Mouse (Mus musculus) forebrain, postnatal 0 days (tissue): Measurements from ENCODE around the gene Gm49336. TPM values are rescaled to one million over a fixed set of nuclear protein-coding genes. Genes with fewer than 3 reads are reported as not detected.

ENCODE experiments used
- ATAC-seq: fragments of 200-750 bp; cut with Nextera tagmentation; 2 replicates; pipeline ENCODE4 v1.8.0; 2017; ENCODE audit warnings: mild to moderate bottlenecking, moderate library complexity
- DNase-seq: peaks from one replicate; pipeline ENCODE4 v3.0.0-alpha.2; 2015
- H3K27ac ChIP-seq: fragments of 300-500 bp; sonication (generic); 2 replicates; pipeline ENCODE4 v1.5.1; 2014; ENCODE audit warnings: low read depth, mild to moderate bottlenecking, antibody characterized with exemption, low read length, moderate library complexity, mixed read lengths
- H3K27me3 ChIP-seq: fragments of 300-500 bp; sonication (generic); 2 replicates; pipeline ENCODE4 v1.6.1; 2014; ENCODE audit warnings: mild to moderate bottlenecking, low read length, mixed read lengths; ENCODE audit not compliant: insufficient read depth
- H3K36me3 ChIP-seq: fragments of 300-500 bp; sonication (generic); 2 replicates; pipeline ENCODE4 v1.6.1; 2014; ENCODE audit warnings: mild to moderate bottlenecking, moderate library complexity; ENCODE audit not compliant: insufficient read depth
- H3K4me1 ChIP-seq: fragments of 300-500 bp; sonication (generic); 2 replicates; pipeline ENCODE4 v1.6.1; 2014; ENCODE audit warnings: antibody characterized with exemption; ENCODE audit not compliant: insufficient read depth
- H3K4me2 ChIP-seq: fragments of 300-500 bp; sonication (generic); 2 replicates; pipeline ENCODE4 v1.6.1; 2014; ENCODE audit warnings: low read depth, mild to moderate bottlenecking, moderate library complexity
- H3K4me3 ChIP-seq: fragments of 300-500 bp; sonication (generic); 2 replicates; pipeline ENCODE4 v1.5.1; 2014; ENCODE audit warnings: low read depth, low read length, mixed read lengths
- H3K9ac ChIP-seq: fragments of 300-500 bp; sonication (generic); 2 replicates; pipeline ENCODE4 v1.6.1; 2014; ENCODE audit warnings: mild to moderate bottlenecking
- H3K9me3 ChIP-seq: fragments of 300-500 bp; sonication (generic); 2 replicates; pipeline ENCODE4 v1.6.1; 2016; ENCODE audit warnings: low read length
- CTCF ChIP-seq: sonication (generic); IDR thresholded peaks from 2 replicates; pipeline ENCODE4 v1.5.1; 2016; ENCODE audit warnings: antibody characterized with exemption, control low read depth, low read depth
- WGBS: fragments of 180-500 bp; shearing (Covaris S2); extraction: QIAGEN DNeasy Blood & Tissue Kit; methylation state at CpG from one replicate; pipeline ENCODE4 v1.1.7; 2014; 5-methylcytosine and 5-hydroxymethylcytosine counted together
- polyA plus RNA-seq: library from polyadenylated mRNA; unstranded; fragments of >200 nt; fragmentation: Nextera tagmentation; extraction: Ambion mirVana; gene quantifications from 2 replicates; pipeline ENCODE4 v1.2.1, GENCODE M21; 2015
- total RNA-seq: library from RNA; depleted of rRNA; stranded (reverse); fragments of >200 nt; gene quantifications from 2 replicates; pipeline ENCODE4 v1.2.3, GENCODE M21; 2014

Gm49336 gene
- total and polyA plus RNA-seq, 2 experiments from 2014 or later, result 35.7 to 138 TPM

- H3K4me2 ChIP-seq, result no peak overlapping the region
- H3K27ac ChIP-seq, result no peak overlapping the region
- H3K9me3 ChIP-seq, result no peaks in the 10 kb centered on the region
- H3K4me3 ChIP-seq, result no peak overlapping the region
- H3K27me3 ChIP-seq, result no peaks in the 10 kb centered on the region
- no peak for ATAC-seq
- TF ChIP-seq CTCF, result no peak
- 83% methylated on average over 3 of the region's 3 CpGs for WGBS
- no peak overlapping the region for H3K9ac ChIP-seq
- no peaks in the 10 kb centered on the region for H3K4me1 ChIP-seq
- H3K36me3 ChIP-seq, result peaks cover 29% of the 10 kb centered on the region
- DNase-seq, result no peak
Observed at GRCm38 (mm10) chr14:60238551-60238950, 12.8 kb downstream of the Gm49336 start.

- peak; percentile 81 for ATAC-seq
- Histone ChIP-seq H3K9ac (no peak overlapping the region), H3K4me2 (no peak overlapping the region), H3K27me3 (no peaks in the 10 kb centered on the region), H3K27ac (no peak overlapping the region), H3K4me3 (no peak overlapping the region), H3K9me3 (no peaks in the 10 kb centered on the region), H3K4me1 (no peaks in the 10 kb centered on the region), H3K36me3 (peaks cover 13% of the 10 kb centered on the region)
- DNase-seq, result peak; percentile 82
- no peak for TF ChIP-seq CTCF
- WGBS, result 61% methylated on average over 10 of the region's 10 CpGs
Observed at GRCm38 (mm10) chr14:60219886-60220285, 31.4 kb downstream of the Gm49336 start.

- H3K9me3 ChIP-seq, result no peaks in the 10 kb centered on the region
- H3K27ac ChIP-seq, result no peak overlapping the region
- WGBS, result 96% methylated on average over 4 of the region's 4 CpGs
- no peak overlapping the region for H3K4me3 ChIP-seq
- no peaks in the 10 kb centered on the region for H3K27me3 ChIP-seq
- H3K9ac ChIP-seq, result no peak overlapping the region
- H3K36me3 ChIP-seq, result peaks cover 13% of the 10 kb centered on the region
- DNase-seq, result no peak
- H3K4me1 ChIP-seq, result no peaks in the 10 kb centered on the region
- ATAC-seq, result no peak
- H3K4me2 ChIP-seq, result no peak overlapping the region
- TF ChIP-seq CTCF, result no peak
Observed at GRCm38 (mm10) chr14:60217616-60218015, 33.7 kb downstream of the Gm49336 start.

- WGBS, result 98% methylated on average over 1 of the region's 1 CpGs
- no peak overlapping the region for H3K4me3 ChIP-seq
- no peaks in the 10 kb centered on the region for H3K4me1 ChIP-seq
- H3K4me2 ChIP-seq, result no peak overlapping the region
- DNase-seq, result no peak
- H3K9ac ChIP-seq, result no peak overlapping the region
- peaks cover 13% of the 10 kb centered on the region for H3K36me3 ChIP-seq
- ATAC-seq, result no peak
- H3K27me3 ChIP-seq, result no peaks in the 10 kb centered on the region
- no peaks in the 10 kb centered on the region for H3K9me3 ChIP-seq
- H3K27ac ChIP-seq, result no peak overlapping the region
- TF ChIP-seq CTCF, result no peak
Observed at GRCm38 (mm10) chr14:60216125-60216524, 35.2 kb downstream of the Gm49336 start.

GRCm38 (mm10) chr14:60215000-60215399, 36.3 kb downstream of the Gm49336 start:
- no peaks in the 10 kb centered on the region for H3K4me1 ChIP-seq
- TF ChIP-seq CTCF, result no peak
- no peak for ATAC-seq
- 94% methylated on average over 3 of the region's 3 CpGs for WGBS
- no peaks in the 10 kb centered on the region for H3K9me3 ChIP-seq
- no peaks in the 10 kb centered on the region for H3K27me3 ChIP-seq
- H3K36me3 ChIP-seq, result peaks cover 13% of the 10 kb centered on the region
- H3K9ac ChIP-seq, result no peak overlapping the region
- H3K4me2 ChIP-seq, result no peak overlapping the region
- DNase-seq, result no peak
- no peak overlapping the region for H3K4me3 ChIP-seq
- no peak overlapping the region for H3K27ac ChIP-seq

GRCm38 (mm10) chr14:60214040-60214439, 37.3 kb downstream of the Gm49336 start:
- DNase-seq (no peak), ATAC-seq (no peak)
- WGBS, result 71% methylated on average over 1 of the region's 1 CpGs
- H3K4me3 ChIP-seq, result no peak overlapping the region
- H3K9me3 ChIP-seq, result no peaks in the 10 kb centered on the region
- no peaks in the 10 kb centered on the region for H3K4me1 ChIP-seq
- no peak overlapping the region for H3K4me2 ChIP-seq
- H3K36me3 ChIP-seq, result peaks cover 13% of the 10 kb centered on the region
- no peak overlapping the region for H3K9ac ChIP-seq
- H3K27me3 ChIP-seq, result no peaks in the 10 kb centered on the region
- H3K27ac ChIP-seq, result no peak overlapping the region
- no peak for TF ChIP-seq CTCF

GRCm38 (mm10) chr14:60209166-60209565, 42.1 kb downstream of the Gm49336 start:
- no peak for DNase-seq
- ATAC-seq, result no peak
- 89% methylated on average over 7 of the region's 7 CpGs for WGBS

GRCm38 (mm10) chr14:60204993-60205392, 46.3 kb downstream of the Gm49336 start:
- Histone ChIP-seq H3K27me3 (no peaks in the 10 kb centered on the region), H3K4me1 (no peaks in the 10 kb centered on the region), H3K4me2 (no peak overlapping the region), H3K36me3 (no peaks in the 10 kb centered on the region), H3K9me3 (no peaks in the 10 kb centered on the region), H3K9ac (no peak overlapping the region), H3K27ac (no peak overlapping the region), H3K4me3 (no peak overlapping the region)
- 96% methylated on average over 6 of the region's 6 CpGs for WGBS
- TF ChIP-seq CTCF, result no peak
- DNase-seq (no peak), ATAC-seq (no peak)

More at GRCm38 (mm10) chr14:60209166-60209565, 42.1 kb downstream of the Gm49336 start:
- no peaks in the 10 kb centered on the region for H3K27me3 ChIP-seq
- no peak overlapping the region for H3K4me2 ChIP-seq
- H3K9ac ChIP-seq, result no peak overlapping the region
- no peak overlapping the region for H3K27ac ChIP-seq
- H3K4me1 ChIP-seq, result no peaks in the 10 kb centered on the region
- no peak for TF ChIP-seq CTCF
- H3K4me3 ChIP-seq, result no peak overlapping the region
- no peaks in the 10 kb centered on the region for H3K36me3 ChIP-seq
- no peaks in the 10 kb centered on the region for H3K9me3 ChIP-seq
